Mouse (Mus musculus) kidney, embryonic 15.5 days (tissue): ENCODE results near the gene Emsy. TPM values are rescaled to one million over a fixed set of nuclear protein-coding genes. Genes with fewer than 3 reads are reported as not detected.
A peak's percentile ranks its signal among the peaks of the same experiment; 100 is the strongest.

ENCODE experiments used
- ATAC-seq: fragments of 200-750 bp; cut with Nextera tagmentation; replicated peaks from 2 replicates; pipeline ENCODE4 v1.8.0; 2017; ENCODE audit warnings: moderate TSS enrichment; ENCODE audit not compliant: low FRiP score
- H3K27ac ChIP-seq: fragments of 300-500 bp; sonication (generic); 2 replicates; pipeline ENCODE4 v1.5.1; 2015; ENCODE audit warnings: mild to moderate bottlenecking, inconsistent platforms
- H3K27me3 ChIP-seq: fragments of 300-500 bp; sonication (generic); 2 replicates; pipeline ENCODE4 v1.6.1; 2015; ENCODE audit warnings: inconsistent platforms
- H3K36me3 ChIP-seq: fragments of 300-500 bp; sonication (generic); 2 replicates; pipeline ENCODE4 v1.6.1; 2015; ENCODE audit warnings: inconsistent platforms
- H3K4me1 ChIP-seq: fragments of 300-500 bp; sonication (generic); 2 replicates; pipeline ENCODE4 v1.6.1; 2015; ENCODE audit warnings: inconsistent platforms
- H3K4me2 ChIP-seq: fragments of 300-500 bp; sonication (generic); 2 replicates; pipeline ENCODE4 v1.6.1; 2015; ENCODE audit warnings: moderate library complexity, mild to moderate bottlenecking, inconsistent platforms
- H3K4me3 ChIP-seq: fragments of 300-500 bp; sonication (generic); replicated peaks from 2 replicates; pipeline ENCODE4 v1.5.1; 2015; ENCODE audit warnings: mild to moderate bottlenecking, inconsistent platforms
- H3K9ac ChIP-seq: fragments of 300-500 bp; sonication (generic); 2 replicates; pipeline ENCODE4 v1.6.1; 2015; ENCODE audit warnings: mild to moderate bottlenecking, inconsistent platforms
- H3K9me3 ChIP-seq: fragments of 300-500 bp; sonication (generic); replicated peaks from 2 replicates; pipeline ENCODE4 v1.6.1; 2016; ENCODE audit warnings: inconsistent platforms
- whole genome bisulfite sequencing: fragments of 180-500 bp; shearing (Covaris S2); methylation state at CpG from one replicate; pipeline ENCODE4 v1.1.7; 2015; ENCODE audit warnings: mixed read lengths; 5-methylcytosine and 5-hydroxymethylcytosine counted together
- polyA plus RNA-seq: library from polyadenylated mRNA; unstranded; fragments of >200 nt; fragmentation: Nextera tagmentation; extraction: Ambion mirVana; gene quantifications from 2 replicates; pipeline ENCODE4 v1.2.1, GENCODE M21; 2015

Emsy gene
- polyA plus RNA-seq, 1 experiment from 2014 or later, result 32.4 TPM

DNA sequence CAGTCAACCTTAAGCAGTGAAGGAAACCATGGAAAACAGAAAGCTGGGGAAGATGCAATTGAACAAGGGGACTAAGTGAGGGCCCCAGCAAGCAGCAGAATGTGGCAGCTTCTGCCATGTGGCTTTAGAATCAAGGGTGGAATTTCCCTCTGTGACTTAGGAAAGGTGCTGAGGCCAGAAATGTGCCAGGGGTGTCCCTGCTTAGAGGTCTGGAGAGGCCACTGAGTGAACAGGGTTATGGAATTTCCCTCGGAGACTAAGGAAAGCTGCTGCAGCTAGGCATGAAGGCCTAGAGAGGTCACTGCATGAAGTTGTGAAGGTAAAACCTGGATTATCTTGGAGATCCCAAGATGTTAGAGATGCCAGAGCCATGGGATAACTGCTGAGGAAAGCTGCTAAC is 33.5 kb upstream of the Emsy start:
- WGBS, result 83% methylated on average over 1 of the region's 1 CpGs
- Histone ChIP-seq H3K9me3 (no peaks in the 10 kb centered on the region), H3K4me1 (peaks cover 23% of the 10 kb centered on the region), H3K36me3 (no peaks in the 10 kb centered on the region), H3K9ac (no peak overlapping the region), H3K4me2 (no peak overlapping the region), H3K27me3 (no peaks in the 10 kb centered on the region), H3K4me3 (no peak overlapping the region), H3K27ac (no peak overlapping the region)
- ATAC-seq, result no peak

DNA sequence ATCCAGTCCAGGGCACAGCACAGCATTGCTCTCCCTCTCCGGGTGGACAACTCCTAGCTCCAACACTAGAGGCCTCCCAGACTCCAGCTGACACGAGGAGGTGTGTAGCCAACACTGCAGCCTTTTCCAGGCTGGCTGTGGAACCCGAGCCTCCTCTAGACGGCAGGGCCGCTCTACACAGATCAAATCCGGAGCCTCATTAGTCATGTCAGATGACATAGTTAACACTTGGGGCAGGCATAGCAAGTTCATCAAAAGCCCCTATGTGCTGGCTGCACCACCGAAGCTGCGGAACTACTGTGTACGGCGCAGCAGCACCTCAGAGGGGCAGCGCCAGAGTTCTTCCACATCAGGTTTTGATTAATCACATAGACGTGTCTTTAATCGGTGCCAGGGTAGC is 29.3 kb upstream of the Emsy start:
- H3K27me3 ChIP-seq, result peaks cover 5% of the 10 kb centered on the region; the same call in 1 of the 2 replicates
- peak overlapping the region; percentile 46 for H3K4me2 ChIP-seq
- ATAC-seq, result peak; percentile 91
- H3K27ac ChIP-seq, result no peak overlapping the region
- peak overlapping the region; percentile 14; the same call in 1 of the 2 replicates for H3K4me3 ChIP-seq
- H3K4me1 ChIP-seq, result peaks cover 9% of the 10 kb centered on the region
- peak overlapping the region; percentile 35; the same call in 1 of the 2 replicates for H3K9ac ChIP-seq
- 21% methylated on average over 13 of the region's 13 CpGs for WGBS
- H3K9me3 ChIP-seq, result no peaks in the 10 kb centered on the region
- H3K36me3 ChIP-seq, result no peaks in the 10 kb centered on the region

DNA sequence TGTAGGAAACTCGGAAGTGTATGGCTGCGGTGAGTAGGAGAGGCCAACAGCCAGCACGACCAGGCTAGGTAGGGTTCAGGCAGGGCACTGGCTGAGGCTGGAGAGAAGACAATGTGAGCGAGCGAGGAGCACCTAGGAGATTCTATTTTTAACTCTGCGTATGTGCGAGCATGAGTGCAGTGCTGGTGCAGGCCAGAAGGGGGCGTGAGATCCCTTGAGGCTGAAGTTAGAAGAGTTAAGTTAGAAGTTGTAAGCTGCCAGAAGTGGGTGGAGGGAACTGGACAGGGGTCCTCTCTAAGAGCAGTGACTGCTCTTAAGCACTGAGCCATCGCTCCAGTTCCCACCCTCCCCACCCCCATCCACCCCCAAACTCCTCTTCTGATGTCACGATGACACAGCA is 26.2 kb upstream of the Emsy start:
- Histone ChIP-seq H3K36me3 (no peaks in the 10 kb centered on the region), H3K27ac (no peak overlapping the region), H3K4me3 (no peak overlapping the region), H3K9ac (no peak overlapping the region), H3K9me3 (no peaks in the 10 kb centered on the region), H3K27me3 (peaks cover 7% of the 10 kb centered on the region; the same call in 1 of the 2 replicates), H3K4me1 (peaks cover 24% of the 10 kb centered on the region), H3K4me2 (no peak overlapping the region)
- no peak for ATAC-seq
- WGBS, result 91% methylated on average over 10 of the region's 10 CpGs

DNA sequence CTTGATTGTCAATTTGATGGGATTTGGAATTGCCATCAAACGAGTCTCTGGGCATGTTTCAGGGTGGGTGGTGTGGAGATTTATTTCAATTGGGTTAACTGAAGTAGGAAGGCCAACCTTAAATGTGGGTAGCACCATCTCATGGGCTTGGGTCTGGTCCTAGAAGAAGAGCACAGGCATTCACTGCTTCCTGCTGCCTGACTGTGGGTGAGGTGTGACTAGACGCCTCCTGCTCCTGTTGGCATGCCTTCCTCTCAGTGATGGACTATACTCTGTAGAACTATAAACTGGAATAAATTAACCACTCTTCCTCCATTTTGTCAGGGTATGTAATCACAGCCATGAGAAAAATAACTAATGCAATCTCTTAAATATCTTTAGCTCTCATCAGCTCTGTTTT is 24.1 kb upstream of the Emsy start:
- no peak overlapping the region for H3K4me3 ChIP-seq
- no peak overlapping the region for H3K27ac ChIP-seq
- H3K9ac ChIP-seq, result no peak overlapping the region
- ATAC-seq, result no peak
- H3K4me1 ChIP-seq, result peaks cover 23% of the 10 kb centered on the region
- 61% methylated on average over 2 of the region's 2 CpGs for WGBS
- H3K4me2 ChIP-seq, result no peak overlapping the region
- peaks cover 7% of the 10 kb centered on the region; the same call in 1 of the 2 replicates for H3K27me3 ChIP-seq
- no peaks in the 10 kb centered on the region for H3K36me3 ChIP-seq
- no peaks in the 10 kb centered on the region for H3K9me3 ChIP-seq

DNA sequence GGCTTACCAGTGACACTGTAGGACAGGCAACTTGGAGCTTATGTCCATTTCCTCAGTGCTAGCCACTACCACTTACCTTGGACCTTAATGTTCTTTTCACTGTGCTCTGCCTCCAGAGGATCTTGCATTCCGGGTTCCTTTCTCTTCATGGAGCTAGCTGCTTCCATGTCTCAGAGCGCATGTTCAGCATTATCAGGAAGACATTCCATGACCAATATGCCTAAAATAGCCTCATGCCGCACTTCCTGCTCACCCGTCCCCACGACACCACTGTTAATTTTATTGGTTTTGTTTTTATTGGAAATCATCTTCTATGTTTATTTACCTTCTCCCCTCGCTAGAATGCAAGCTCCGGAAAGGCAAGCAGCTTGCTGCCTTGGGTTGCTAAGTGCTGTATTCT is 21.9 kb upstream of the Emsy start:
- Histone ChIP-seq H3K9ac (no peak overlapping the region), H3K4me3 (0 out of 2 replicates have a peak overlapping the region, but pooled peaks have one; percentile 0), H3K9me3 (no peaks in the 10 kb centered on the region), H3K4me2 (peak overlapping the region; percentile 27), H3K27me3 (0 out of 2 replicates have a peak, but pooled peaks cover 3% of the 10 kb centered on the region), H3K27ac (peak overlapping the region; percentile 70), H3K4me1 (peaks cover 24% of the 10 kb centered on the region), H3K36me3 (no peaks in the 10 kb centered on the region)
- WGBS, result 49% methylated on average over 7 of the region's 7 CpGs
- ATAC-seq, result no peak

DNA sequence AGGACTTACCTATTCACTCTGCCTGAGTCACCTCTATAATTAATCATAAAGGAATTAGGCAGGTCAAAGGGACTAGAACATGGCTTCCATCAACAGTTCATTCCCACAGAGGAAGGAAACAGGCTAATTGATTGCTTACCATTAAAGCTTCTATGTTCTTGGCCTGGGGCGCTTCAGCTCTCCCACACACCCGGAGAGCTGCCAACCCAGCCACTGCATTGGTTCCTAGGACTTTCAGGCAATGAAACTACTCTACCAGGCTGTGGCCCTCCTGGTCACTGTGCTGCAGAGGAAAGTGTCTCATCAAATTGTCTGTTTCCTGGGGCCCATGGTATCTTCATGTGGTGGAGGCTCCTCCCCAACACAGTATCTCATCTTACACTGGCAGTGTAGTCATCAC is 20.9 kb upstream of the Emsy start:
- WGBS, result 63% methylated on average over 2 of the region's 2 CpGs
- H3K4me1 ChIP-seq, result peaks cover 28% of the 10 kb centered on the region
- no peak for ATAC-seq

DNA sequence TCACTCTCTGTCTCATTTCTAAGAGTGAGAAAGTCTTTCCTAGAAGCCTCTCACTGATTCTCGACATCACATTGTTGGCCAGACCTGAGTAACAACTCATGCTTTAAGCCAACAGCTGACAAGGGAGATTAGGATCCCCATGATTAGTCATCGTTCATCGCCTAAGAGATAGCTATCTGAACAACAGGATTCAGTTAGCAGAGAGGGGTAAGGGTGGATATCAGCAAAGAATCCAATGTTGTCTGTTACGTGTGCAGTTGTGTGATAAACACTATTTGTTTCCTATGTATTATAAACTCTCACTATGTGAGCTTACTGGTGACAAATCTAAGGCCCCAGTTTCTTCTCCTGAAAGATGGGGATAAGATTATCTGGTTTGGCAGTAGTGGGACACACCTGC is 17.8 kb upstream of the Emsy start:
- no peak for ATAC-seq
- Histone ChIP-seq H3K4me3 (no peak overlapping the region), H3K27me3 (no peaks in the 10 kb centered on the region), H3K4me1 (peaks cover 45% of the 10 kb centered on the region), H3K27ac (no peak overlapping the region), H3K36me3 (no peaks in the 10 kb centered on the region), H3K9me3 (no peaks in the 10 kb centered on the region), H3K9ac (no peak overlapping the region), H3K4me2 (no peak overlapping the region)
- WGBS, result 69% methylated on average over 4 of the region's 4 CpGs

More for the DNA sequence above, 20.9 kb upstream of the Emsy start:
- no peaks in the 10 kb centered on the region for H3K9me3 ChIP-seq
- no peak overlapping the region for H3K27ac ChIP-seq
- H3K9ac ChIP-seq, result no peak overlapping the region
- H3K4me3 ChIP-seq, result no peak overlapping the region
- no peak overlapping the region for H3K4me2 ChIP-seq
- 0 out of 2 replicates have a peak, but pooled peaks cover 3% of the 10 kb centered on the region for H3K27me3 ChIP-seq
- no peaks in the 10 kb centered on the region for H3K36me3 ChIP-seq

DNA sequence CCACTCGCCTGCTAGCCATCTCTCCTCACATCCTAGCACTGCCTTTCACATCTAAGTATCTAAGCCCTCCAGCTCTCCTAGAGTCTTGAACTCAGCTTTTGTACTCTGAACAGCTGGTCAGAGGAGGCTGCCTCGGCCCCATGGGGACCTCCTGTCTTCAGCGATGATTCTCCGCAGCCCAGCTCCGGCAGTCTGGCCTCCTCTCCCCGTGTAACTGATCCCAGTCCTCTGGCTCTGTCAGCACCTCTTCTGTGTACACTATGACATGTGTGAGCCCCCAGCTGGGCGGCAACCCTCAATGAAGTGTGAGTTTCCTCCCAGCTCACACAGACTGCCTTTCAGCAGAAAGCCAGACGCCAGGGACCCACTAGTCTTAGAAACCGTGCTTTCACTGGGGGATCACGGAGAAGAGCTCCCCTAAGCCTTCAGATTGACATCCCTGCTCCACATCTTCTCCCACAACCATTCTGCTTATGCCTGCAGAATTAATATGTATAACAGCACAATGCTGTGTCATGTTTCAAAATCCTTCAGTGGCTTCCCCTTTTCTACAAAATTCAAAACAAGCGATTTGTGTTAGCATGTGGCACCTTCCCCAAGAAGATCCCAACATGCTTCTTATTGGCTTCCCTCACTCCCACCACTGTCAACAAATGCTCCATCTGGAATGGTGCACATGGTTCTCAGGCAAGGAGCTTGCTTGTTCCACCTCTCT is 15.8 kb upstream of the Emsy start:
- H3K4me2 ChIP-seq, result no peak overlapping the region
- no peaks in the 10 kb centered on the region for H3K9me3 ChIP-seq
- H3K36me3 ChIP-seq, result no peaks in the 10 kb centered on the region
- H3K4me1 ChIP-seq, result peaks cover 28% of the 10 kb centered on the region
- no peaks in the 10 kb centered on the region for H3K27me3 ChIP-seq
- ATAC-seq, result peak; percentile 58; the same call in 1 of the 2 replicates
- H3K27ac ChIP-seq, result peak overlapping the region; percentile 51
- no peak overlapping the region for H3K4me3 ChIP-seq
- H3K9ac ChIP-seq, result no peak overlapping the region
- WGBS, result 36% methylated on average over 11 of the region's 11 CpGs

DNA sequence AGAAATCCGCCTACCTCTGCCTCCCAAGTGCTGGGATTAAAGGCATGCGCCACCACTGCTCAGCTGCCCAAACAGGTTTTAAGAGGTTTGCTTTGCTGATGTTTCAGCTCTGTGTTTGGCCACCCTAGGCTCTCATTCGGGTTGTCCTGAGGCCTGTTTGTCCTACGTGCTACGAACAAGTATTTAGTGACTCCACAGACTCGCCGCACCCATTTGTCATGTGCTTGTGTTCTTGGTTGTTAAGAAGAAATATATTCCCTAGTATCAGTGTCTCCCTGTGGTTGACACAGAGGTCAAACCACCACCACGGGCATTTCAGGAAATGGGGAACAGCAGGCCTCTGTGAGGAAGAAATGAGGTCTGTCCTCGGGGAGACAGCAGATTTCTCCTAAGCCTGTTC is 14.8 kb upstream of the Emsy start:
- no peaks in the 10 kb centered on the region for H3K36me3 ChIP-seq
- ATAC-seq, result no peak
- H3K9ac ChIP-seq, result no peak overlapping the region
- H3K27me3 ChIP-seq, result no peaks in the 10 kb centered on the region
- no peaks in the 10 kb centered on the region for H3K9me3 ChIP-seq
- no peak overlapping the region for H3K4me2 ChIP-seq
- H3K4me1 ChIP-seq, result peaks cover 28% of the 10 kb centered on the region
- 33% methylated on average over 9 of the region's 9 CpGs for WGBS
- H3K4me3 ChIP-seq, result no peak overlapping the region
- peak overlapping the region; percentile 51; the same call in 1 of the 2 replicates for H3K27ac ChIP-seq

DNA sequence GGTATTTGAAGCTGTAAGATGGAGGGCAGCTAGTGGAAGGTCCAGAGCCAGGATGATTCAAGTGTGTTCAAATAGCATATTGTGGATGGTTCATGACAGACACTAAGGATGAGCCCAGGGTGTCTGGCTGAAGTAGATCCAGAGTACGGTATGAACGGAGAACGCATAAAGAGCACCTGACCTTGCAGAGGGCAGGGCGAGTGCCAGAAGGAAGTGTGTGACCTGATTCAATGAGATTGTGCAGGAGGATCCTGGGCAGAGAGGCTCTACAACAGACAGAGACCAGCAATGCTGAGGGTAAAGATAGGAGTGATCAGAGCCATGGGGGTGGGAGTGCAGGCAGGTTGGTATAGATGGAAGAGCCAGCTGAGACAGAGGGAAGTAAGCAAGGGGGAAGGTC is 14.2 kb upstream of the Emsy start:
- H3K4me1 ChIP-seq, result peaks cover 27% of the 10 kb centered on the region
- no peaks in the 10 kb centered on the region for H3K9me3 ChIP-seq
- no peak overlapping the region for H3K9ac ChIP-seq
- 59% methylated on average over 4 of the region's 4 CpGs for WGBS
- no peak overlapping the region for H3K27ac ChIP-seq
- ATAC-seq, result no peak
- H3K4me2 ChIP-seq, result no peak overlapping the region
- no peaks in the 10 kb centered on the region for H3K27me3 ChIP-seq
- H3K36me3 ChIP-seq, result no peaks in the 10 kb centered on the region
- H3K4me3 ChIP-seq, result no peak overlapping the region

DNA sequence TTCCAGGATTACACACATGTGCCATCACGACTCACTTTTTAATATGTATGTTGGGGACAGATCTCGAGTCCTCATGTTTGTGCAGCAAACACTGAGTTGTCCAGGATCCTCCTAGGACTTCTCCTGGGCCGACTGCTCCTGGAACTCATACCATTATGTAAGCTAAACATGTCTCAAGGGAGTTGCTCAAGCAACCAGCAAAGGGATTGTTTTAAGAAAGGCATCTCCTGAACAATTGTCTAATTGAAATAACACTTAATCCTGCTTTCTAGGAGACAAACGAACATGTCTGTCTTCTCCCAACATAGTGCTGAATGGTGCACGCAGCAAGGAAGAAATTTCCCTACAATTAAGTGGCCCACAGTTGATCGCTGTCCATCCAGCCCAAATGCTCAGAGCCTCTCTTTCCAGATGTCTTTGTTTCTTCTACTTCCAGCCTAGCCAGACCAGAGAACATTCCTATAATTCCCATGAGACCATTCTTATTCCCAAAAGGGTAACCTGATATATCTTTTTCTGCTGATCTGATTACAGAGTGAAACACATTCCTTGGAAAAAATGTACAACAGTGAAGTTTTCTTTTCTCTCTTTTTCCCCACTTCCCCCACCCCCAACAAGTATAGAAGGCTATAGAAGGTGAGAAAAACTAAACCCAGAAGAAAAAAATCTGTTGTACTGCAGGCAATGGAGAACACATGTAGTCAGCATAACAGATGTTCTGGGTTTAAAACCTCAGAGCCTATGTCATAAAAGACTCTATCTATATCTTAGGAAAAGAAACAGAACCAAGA is 11.6 kb upstream of the Emsy start:
- Histone ChIP-seq H3K4me2 (no peak overlapping the region), H3K36me3 (no peaks in the 10 kb centered on the region), H3K4me3 (no peak overlapping the region), H3K9ac (no peak overlapping the region), H3K27ac (peak overlapping the region; percentile 42; the same call in 1 of the 2 replicates), H3K27me3 (no peaks in the 10 kb centered on the region), H3K9me3 (no peaks in the 10 kb centered on the region), H3K4me1 (peaks cover 24% of the 10 kb centered on the region)
- 52% methylated on average over 6 of the region's 6 CpGs for WGBS
- ATAC-seq, result no peak

DNA sequence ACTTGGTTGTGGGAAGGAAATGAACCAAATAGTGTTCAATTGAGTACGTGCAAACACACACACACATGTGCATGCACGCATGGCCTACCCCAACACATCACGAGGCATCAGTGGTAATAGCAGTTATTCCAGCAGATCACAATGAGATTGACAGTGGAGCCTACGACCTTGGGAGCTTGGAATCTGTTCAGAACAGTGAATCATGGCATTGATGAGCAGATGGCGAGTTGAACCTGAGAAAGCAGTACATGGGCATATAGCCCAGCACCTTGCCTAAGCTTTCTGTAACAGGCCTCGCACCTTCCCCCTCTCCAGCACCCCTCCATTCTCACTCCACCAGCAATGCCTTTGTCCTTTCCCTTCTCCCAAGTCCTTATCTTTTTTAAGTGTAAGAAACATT is 9.1 kb upstream of the Emsy start:
- Histone ChIP-seq H3K4me1 (peaks cover 2% of the 10 kb centered on the region; the same call in 1 of the 2 replicates), H3K4me2 (no peak overlapping the region), H3K27me3 (no peaks in the 10 kb centered on the region), H3K4me3 (no peak overlapping the region), H3K9ac (no peak overlapping the region), H3K9me3 (no peaks in the 10 kb centered on the region), H3K36me3 (no peaks in the 10 kb centered on the region), H3K27ac (no peak overlapping the region)
- ATAC-seq, result no peak
- WGBS, result 85% methylated on average over 6 of the region's 6 CpGs
